Mouse (Mus musculus) CH12F3 (cell line): ENCODE results near the gene Rhbdl2.

Source experiments
- in situ Hi-C: fragments of 300-500 bp; cut with MboI; formaldehyde crosslinking; loops from 2 replicates; pipeline ENCODE4 v1.14.3; 2020; ENCODE audit warnings: low sequenced_read_pairs

Gene Rhbdl2

DNA sequence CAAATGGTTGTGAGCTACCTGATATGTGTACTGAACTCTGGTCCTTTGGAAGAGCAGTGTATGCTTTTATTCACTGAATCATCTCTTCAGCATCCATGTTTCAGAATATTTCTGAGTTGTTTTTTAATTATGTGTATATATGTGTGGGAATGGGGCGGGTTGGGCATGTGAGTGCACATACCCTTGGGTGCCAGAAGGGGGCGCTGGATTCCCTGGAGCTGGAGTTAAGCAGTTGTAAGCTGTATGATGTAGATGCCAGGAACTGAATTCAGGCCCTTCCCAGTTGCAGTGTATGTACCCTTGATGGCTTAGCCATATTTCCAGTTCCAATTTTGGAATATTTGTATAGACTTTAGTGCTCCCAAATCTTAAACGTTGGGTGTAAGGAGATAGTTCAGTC lies 24.9 kb downstream of the Rhbdl2 start:
- in situ Hi-C loops, result no loop called here

DNA sequence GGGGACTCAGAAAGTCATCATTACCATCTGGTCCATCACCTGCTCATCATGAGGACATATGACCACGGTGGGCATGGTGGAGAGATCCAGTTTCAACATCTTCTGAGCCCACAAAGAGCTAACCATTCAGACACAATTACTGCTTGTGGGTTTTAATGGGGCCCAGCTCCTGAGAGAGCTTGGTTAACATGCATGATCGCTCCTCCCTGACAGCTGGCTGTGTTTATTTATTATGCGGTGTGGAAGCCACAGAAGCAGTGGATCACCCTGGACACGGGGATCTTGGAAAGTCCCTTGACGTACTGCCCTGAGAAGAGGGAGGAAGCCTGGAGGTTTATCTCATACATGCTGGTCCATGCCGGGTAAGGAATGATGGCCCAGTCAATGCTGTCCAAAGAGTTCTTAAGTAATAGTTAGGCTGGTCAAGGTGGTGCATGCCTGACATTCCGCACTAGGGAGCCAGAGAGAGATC lies 26.4 kb downstream of the Rhbdl2 start:
- in situ Hi-C loops, result no loop called here

DNA sequence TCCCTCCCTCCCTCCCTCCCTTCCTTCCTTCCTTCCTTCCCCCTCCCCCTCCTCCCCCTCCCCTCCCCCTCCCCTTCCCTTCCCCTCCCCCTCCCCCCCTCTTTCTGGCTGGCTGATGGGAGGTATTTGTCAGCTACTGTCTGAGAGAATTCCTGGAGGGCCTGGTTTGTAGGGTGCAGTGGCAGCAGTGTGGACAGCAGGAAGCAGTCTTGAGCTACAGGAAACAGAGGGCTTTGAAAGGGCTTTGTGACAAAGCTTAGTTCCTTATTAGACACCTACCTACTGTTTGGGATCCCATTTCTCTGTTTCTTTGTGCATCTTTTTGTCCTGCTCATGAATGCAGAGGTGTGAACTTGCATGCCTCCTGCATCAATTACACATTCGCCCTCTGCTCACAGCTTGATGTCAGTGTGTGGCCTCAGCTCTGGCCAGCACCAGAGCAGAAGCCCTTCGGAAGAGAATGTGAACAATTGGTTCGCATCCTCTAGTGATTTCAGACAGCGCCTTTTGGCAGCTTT lies 31.5 kb downstream of the Rhbdl2 start:
- in situ Hi-C loops, result no loop called here

DNA sequence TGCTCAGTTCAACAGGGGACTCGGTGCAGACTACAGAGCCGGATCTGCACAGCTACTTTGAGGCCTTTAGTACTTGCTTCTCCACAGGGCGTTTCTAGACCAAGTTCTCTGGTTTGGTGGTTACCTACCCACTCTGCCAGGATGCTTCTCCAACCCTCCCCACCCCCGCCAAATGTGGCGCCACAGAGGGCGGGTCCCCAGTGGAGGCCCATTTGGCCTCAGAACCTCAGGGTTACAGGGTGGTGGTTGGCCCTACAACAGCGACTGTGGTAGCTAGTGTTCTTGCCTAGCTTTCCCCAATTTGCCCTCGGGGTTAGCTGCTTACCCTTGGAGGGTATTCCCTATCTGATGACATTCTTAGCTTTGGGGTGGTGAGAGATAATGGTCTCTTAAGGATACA lies 54.5 kb downstream of the Rhbdl2 start:
- in situ Hi-C loops, result no loop called here

DNA sequence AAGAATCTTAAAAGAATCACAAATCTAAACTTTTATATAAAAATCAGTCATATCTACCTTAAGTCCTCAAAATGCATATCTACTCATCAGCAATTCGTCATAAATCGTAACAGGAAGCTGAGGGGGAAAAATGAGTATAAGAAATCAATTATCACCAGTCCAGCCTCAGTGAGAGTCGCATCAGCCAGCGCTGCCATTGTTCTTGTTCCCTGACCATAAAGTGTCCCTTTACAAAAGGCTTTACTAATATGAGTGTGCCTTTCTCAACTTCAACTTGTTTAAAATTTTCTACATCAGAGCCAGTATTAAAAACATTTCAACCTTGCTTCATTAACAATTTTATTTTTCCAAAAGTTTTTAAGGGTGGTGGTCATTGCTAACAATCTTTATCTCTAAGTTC lies 69.2 kb downstream of the Rhbdl2 start:
- in situ Hi-C loops, result no loop called here

DNA sequence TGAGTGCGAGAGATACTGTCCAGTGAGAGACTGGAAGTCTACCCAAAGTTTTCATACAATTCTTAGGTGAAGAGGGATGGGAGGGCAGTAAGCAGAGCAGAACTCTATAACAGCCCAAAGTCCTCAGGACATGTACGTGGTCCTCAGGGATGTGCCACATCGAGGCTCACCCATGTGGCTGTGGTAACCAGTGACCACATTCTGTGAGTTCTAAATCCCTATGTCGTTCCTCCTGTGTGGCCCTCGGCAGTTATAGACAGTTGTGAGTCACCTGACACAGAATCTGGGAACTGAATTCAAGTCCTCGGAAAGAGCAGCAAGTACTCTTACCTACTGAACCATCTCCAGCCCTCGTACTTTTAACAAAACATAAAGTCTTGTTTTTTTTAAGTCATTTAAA lies 70.4 kb downstream of the Rhbdl2 start:
- in situ Hi-C loops, result no loop called here

DNA sequence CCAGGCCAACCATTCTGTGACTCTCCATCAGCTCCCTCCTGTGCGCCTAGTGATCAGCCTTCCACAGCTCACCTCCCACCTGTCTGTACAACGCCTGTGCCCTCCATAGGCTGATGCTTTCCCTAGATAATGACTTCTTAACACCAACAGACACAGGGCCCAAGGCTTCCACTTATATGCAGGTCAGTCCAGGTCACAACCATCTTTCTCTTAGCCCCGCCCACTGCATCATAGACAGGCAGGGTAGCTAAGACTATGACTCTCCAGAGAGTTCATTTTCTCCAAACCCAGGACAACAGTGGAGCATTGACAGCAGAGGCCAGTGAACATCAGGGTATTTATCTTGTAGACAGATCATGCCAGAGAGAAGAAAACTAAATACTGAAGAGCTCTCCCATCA lies 71.7 kb downstream of the Rhbdl2 start, which contains the start of gene 4933427I04Rik:
TSS of gene 4933427I04Rik (plus strand) at position 301 of the 400 bp plus-strand sequence.
- in situ Hi-C loops, result no loop called here

DNA sequence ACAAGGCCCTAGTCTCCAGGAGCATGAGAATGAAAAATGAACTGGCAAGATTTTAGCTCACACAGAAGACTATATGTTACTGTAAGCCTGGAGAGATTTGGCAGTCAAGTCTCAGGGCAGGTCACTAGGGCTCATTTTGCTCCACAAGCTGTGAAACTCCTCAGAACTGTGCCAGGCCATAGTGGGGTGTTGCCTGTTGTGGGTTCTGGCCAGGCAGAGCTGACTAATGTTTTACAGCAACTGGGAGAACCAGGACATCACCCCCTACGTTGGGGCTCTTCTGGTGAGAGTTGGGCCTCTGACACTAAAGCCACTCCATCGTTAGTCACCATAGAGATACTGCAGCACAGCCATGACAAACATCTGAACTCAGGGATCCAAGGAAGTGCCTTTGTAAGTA lies 72.1 kb downstream of the Rhbdl2 start:
- in situ Hi-C loops, result no loop called here

DNA sequence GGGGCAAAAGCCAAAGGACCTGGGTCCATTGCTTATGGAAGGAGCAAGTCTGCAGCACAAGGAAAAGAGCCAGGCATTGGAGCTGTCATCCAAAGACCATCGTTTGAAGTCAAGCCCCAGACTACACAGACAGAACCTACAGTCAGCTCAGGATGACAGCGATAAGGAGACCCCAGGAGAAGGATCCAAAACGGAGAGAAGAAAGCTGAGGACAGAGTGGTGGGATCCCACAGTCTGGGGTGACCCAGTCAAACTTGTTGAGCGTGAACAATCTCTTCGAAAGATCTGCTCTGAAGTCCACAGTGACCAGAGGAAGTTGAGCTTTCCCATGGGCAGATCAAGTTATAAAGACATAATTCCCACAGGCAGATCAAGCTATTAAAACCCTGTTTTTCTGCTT lies 72.9 kb downstream of the Rhbdl2 start:
- in situ Hi-C loops, result no loop called here
